Mouse (Mus musculus): ENCODE results near the gene Bud23. TPM values are rescaled to one million over a fixed set of nuclear protein-coding genes. Genes with fewer than 3 reads are reported as not detected.

The Bud23 gene
- polyA plus RNA-seq, 1 experiment: 63.8 TPM

DNA sequence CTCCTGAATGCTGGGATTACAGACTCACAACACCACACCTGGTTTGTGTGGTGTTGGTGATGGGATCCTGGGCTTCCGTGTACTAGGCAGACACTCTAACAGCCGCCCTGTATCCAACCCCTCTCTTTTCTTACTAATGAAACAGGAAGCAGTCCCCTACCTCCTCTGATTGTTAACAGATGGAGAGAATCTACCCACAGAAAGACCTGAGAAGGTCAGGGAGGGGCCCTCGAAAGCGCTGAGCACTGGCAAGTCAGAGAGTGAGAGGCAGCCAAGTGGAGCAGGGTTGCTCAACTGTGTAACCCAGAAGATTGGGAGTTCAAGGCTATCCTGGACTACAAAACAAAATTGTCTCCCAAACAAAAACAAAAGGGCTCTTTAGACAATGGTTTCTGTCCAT lies 22.1 kb upstream of the Bud23 start:
- Histone ChIP-seq H3K36me3 (ENCODE audit: control insufficient read depth, insufficient read depth) (no peaks in the 10 kb centered on the region), H3K4me3 (ENCODE audit: insufficient read depth, poor library complexity, severe bottlenecking) (no peak overlapping the region), H3K79me2 (ENCODE audit: control insufficient read depth, insufficient read depth) (no peaks in the 10 kb centered on the region), H3K27me3 (ENCODE audit: control insufficient read depth, insufficient read depth, insufficient read length) (peaks cover 78% of the 10 kb centered on the region), H3ac (ENCODE audit: control insufficient read depth, insufficient read length, low read depth) (no peak overlapping the region), H3K79me3 (ENCODE audit: low read depth) (no peaks in the 10 kb centered on the region)
- TF ChIP-seq CEBPB (IDR thresholded peaks at IDR 0.05; ENCODE audit: low read depth) (no peak), MAX (IDR thresholded peaks at IDR 0.05) (no peak), FOSL1 (IDR thresholded peaks at IDR 0.05; ENCODE audit: insufficient read depth, low read length, poor library complexity, severe bottlenecking) (no peak), USF1 (IDR thresholded peaks at IDR 0.05; ENCODE audit: low read depth) (no peak), MYOD1 (IDR thresholded peaks at IDR 0.05; ENCODE audit: control insufficient read depth, insufficient read length, low read depth) (no peak), CTCF (IDR thresholded peaks at IDR 0.05; ENCODE audit: control insufficient read depth, insufficient read depth, insufficient read length) (no peak)

- no peaks in the 10 kb centered on the region for H3K79me2 ChIP-seq (ENCODE audit: control insufficient read depth, insufficient read depth)
- no peak overlapping the region for H3K4me3 ChIP-seq (ENCODE audit: insufficient read depth, poor library complexity, severe bottlenecking)
- no peaks in the 10 kb centered on the region for H3K79me3 ChIP-seq (ENCODE audit: low read depth)
- H3K27me3 ChIP-seq (ENCODE audit: control insufficient read depth, insufficient read depth, insufficient read length): peaks cover 34% of the 10 kb centered on the region
- TF ChIP-seq FOSL1 (IDR thresholded peaks at IDR 0.05; ENCODE audit: insufficient read depth, low read length, poor library complexity, severe bottlenecking): no peak
- no peak for TF ChIP-seq CEBPB (IDR thresholded peaks at IDR 0.05; ENCODE audit: low read depth)
- TF ChIP-seq MYOD1 (IDR thresholded peaks at IDR 0.05; ENCODE audit: control insufficient read depth, insufficient read length, low read depth): no peak
- TF ChIP-seq USF1 (IDR thresholded peaks at IDR 0.05; ENCODE audit: low read depth): no peak
- TF ChIP-seq CTCF (IDR thresholded peaks at IDR 0.05; ENCODE audit: control insufficient read depth, insufficient read depth, insufficient read length): no peak
- TF ChIP-seq MYOG (IDR thresholded peaks at IDR 0.05; ENCODE audit: control insufficient read depth, extremely low read depth, insufficient read length): no peak
- no peak for TF ChIP-seq MAX (IDR thresholded peaks at IDR 0.05)
- no peak overlapping the region for H3ac ChIP-seq (ENCODE audit: control insufficient read depth, insufficient read length, low read depth)
- H3K36me3 ChIP-seq (ENCODE audit: control insufficient read depth, insufficient read depth): no peaks in the 10 kb centered on the region
These were observed 15.8 kb upstream of the Bud23 start for GRCm38 (mm10) chr5:135080539-135080938.

GRCm38 (mm10) chr5:135079578-135079977 lies 14.8 kb upstream of the Bud23 start:
- TF ChIP-seq MYOG (IDR thresholded peaks at IDR 0.05; ENCODE audit: control insufficient read depth, extremely low read depth, insufficient read length) (no peak), FOSL1 (IDR thresholded peaks at IDR 0.05; ENCODE audit: insufficient read depth, low read length, poor library complexity, severe bottlenecking) (no peak), MAX (IDR thresholded peaks at IDR 0.05) (no peak), CTCF (IDR thresholded peaks at IDR 0.05; ENCODE audit: control insufficient read depth, insufficient read depth, insufficient read length) (no peak), MYOD1 (IDR thresholded peaks at IDR 0.05; ENCODE audit: control insufficient read depth, insufficient read length, low read depth) (no peak), USF1 (IDR thresholded peaks at IDR 0.05; ENCODE audit: low read depth) (no peak), CEBPB (IDR thresholded peaks at IDR 0.05; ENCODE audit: low read depth) (no peak)

GRCm38 (mm10) chr5:135078482-135078810 lies 13.7 kb upstream of the Bud23 start:
- Histone ChIP-seq H3K36me3 (ENCODE audit: control insufficient read depth, insufficient read depth) (no peaks in the 10 kb centered on the region), H3K27me3 (ENCODE audit: control insufficient read depth, insufficient read depth, insufficient read length) (peaks cover 20% of the 10 kb centered on the region), H3K79me2 (ENCODE audit: control insufficient read depth, insufficient read depth) (no peaks in the 10 kb centered on the region), H3K79me3 (ENCODE audit: low read depth) (no peaks in the 10 kb centered on the region), H3ac (ENCODE audit: control insufficient read depth, insufficient read length, low read depth) (no peak overlapping the region), H3K4me3 (ENCODE audit: insufficient read depth, poor library complexity, severe bottlenecking) (no peak overlapping the region)
- TF ChIP-seq USF1 (IDR thresholded peaks at IDR 0.05; ENCODE audit: low read depth): no peak
- no peak for TF ChIP-seq FOSL1 (IDR thresholded peaks at IDR 0.05; ENCODE audit: insufficient read depth, low read length, poor library complexity, severe bottlenecking)
- no peak for TF ChIP-seq MAX (IDR thresholded peaks at IDR 0.05)
- TF ChIP-seq MYOG (IDR thresholded peaks at IDR 0.05; ENCODE audit: control insufficient read depth, extremely low read depth, insufficient read length): no peak
- TF ChIP-seq MYOD1 (IDR thresholded peaks at IDR 0.05; ENCODE audit: control insufficient read depth, insufficient read length, low read depth): no peak
- no peak for TF ChIP-seq CTCF (IDR thresholded peaks at IDR 0.05; ENCODE audit: control insufficient read depth, insufficient read depth, insufficient read length)
- TF ChIP-seq CEBPB (IDR thresholded peaks at IDR 0.05; ENCODE audit: low read depth): no peak

More at GRCm38 (mm10) chr5:135079578-135079977, 14.8 kb upstream of the Bud23 start:
- H3ac ChIP-seq (ENCODE audit: control insufficient read depth, insufficient read length, low read depth): no peak overlapping the region
- H3K36me3 ChIP-seq (ENCODE audit: control insufficient read depth, insufficient read depth): no peaks in the 10 kb centered on the region
- no peak overlapping the region for H3K4me3 ChIP-seq (ENCODE audit: insufficient read depth, poor library complexity, severe bottlenecking)
- peaks cover 30% of the 10 kb centered on the region for H3K27me3 ChIP-seq (ENCODE audit: control insufficient read depth, insufficient read depth, insufficient read length)
- H3K79me2 ChIP-seq (ENCODE audit: control insufficient read depth, insufficient read depth): no peaks in the 10 kb centered on the region
- no peaks in the 10 kb centered on the region for H3K79me3 ChIP-seq (ENCODE audit: low read depth)

GRCm38 (mm10) chr5:135077564-135078481 lies 13.1 kb upstream of the Bud23 start, which contains the start of gene Vps37d:
Gene Vps37d (minus strand): TSS chr5:135078266.
- TF ChIP-seq MYOD1 (IDR thresholded peaks at IDR 0.05; ENCODE audit: control insufficient read depth, insufficient read length, low read depth) (no peak), USF1 (IDR thresholded peaks at IDR 0.05; ENCODE audit: low read depth) (no peak), CTCF (IDR thresholded peaks at IDR 0.05; ENCODE audit: control insufficient read depth, insufficient read depth, insufficient read length) (peak; percentile 93)
- Histone ChIP-seq H3K4me3 (ENCODE audit: insufficient read depth, poor library complexity, severe bottlenecking) (peak within 1 kb of the TSS; percentile 34), H3K27me3 (ENCODE audit: control insufficient read depth, insufficient read depth, insufficient read length) (peaks cover 20% of the 10 kb centered on the region), H3ac (ENCODE audit: control insufficient read depth, insufficient read length, low read depth) (peak within 1 kb of the TSS; percentile 71), H3K36me3 (ENCODE audit: control insufficient read depth, insufficient read depth) (no peaks in the 10 kb centered on the region), H3K79me3 (ENCODE audit: low read depth) (no peaks in the 10 kb centered on the region), H3K79me2 (ENCODE audit: control insufficient read depth, insufficient read depth) (no peaks in the 10 kb centered on the region)

Data from C2C12 (cell line).